Mouse (Mus musculus) spleen, adult 10 weeks (tissue): Measurements from ENCODE around the gene Stat2. TPM values are rescaled to one million over a fixed set of nuclear protein-coding genes. Genes with fewer than 3 reads are reported as not detected.

ENCODE experiments used
- polyA plus RNA-seq: library from polyadenylated mRNA; stranded (reverse); fragments of 350-450 nt; fragmentation: Illumina TruSeq; extraction: RNeasy Lipid Tissue Mini Kit (QIAGEN cat#74804); gene quantifications from one replicate; pipeline ENCODE4 v1.2.3, GENCODE M21; 2015; ENCODE audit warnings: low replicate concordance; ENCODE audit not compliant: insufficient read depth

Gene Stat2
- 74.1 TPM for polyA plus RNA-seq

DNA sequence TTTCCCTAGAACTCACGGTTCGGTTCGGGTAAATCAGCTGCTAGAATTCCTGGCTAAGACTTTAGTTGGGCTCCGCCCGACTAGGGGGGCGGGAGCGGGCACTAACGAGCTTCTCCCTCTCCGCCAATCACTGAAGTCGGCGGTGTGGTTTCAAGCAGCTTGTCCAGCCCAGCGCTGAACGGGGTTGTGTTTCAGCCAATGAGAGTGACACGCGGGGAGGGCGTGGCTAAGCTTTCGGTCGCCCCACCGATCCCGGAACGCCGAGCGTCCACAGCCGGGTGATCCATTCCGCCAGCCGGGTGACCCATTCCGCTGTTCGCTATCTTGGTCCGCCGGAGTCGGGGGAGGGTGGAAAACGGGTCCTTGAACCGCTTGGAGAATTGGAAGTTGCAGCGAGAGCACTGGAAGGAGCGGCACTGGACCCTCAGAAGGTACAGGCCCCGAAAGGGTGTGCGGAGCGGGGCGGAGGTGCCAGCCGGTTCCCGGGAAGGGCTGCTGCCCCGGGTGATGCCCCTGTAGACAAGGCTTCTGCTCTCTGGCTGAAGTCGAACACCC, at the start of gene Stat2:
Gene Stat2, plus strand, starts transcription at position 273 of the 555 bp plus-strand sequence.

DNA sequence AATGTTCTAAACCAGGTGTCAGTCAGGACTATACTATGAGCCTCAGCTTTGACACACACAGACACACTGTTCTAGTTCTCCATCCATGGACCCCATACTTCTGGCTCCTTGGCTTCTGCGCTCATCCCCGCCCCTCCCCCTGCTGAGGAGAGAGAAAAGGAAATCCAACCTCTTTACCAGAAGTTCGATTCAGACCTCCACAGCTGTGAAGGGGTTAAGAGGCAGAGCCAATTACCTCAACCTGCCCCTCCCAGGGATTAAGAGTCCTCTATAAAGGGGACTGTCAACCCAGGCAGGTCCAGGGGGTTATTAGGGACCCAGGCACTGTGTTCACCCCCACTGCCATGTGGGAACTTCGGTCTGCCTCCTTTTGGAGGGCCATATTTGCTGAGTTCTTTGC, 44.8 kb upstream of the Stat2 start, which contains the start of gene Mip:
Gene Mip, plus strand, starts transcription at position 301 of the 400 bp plus-strand sequence.

DNA sequence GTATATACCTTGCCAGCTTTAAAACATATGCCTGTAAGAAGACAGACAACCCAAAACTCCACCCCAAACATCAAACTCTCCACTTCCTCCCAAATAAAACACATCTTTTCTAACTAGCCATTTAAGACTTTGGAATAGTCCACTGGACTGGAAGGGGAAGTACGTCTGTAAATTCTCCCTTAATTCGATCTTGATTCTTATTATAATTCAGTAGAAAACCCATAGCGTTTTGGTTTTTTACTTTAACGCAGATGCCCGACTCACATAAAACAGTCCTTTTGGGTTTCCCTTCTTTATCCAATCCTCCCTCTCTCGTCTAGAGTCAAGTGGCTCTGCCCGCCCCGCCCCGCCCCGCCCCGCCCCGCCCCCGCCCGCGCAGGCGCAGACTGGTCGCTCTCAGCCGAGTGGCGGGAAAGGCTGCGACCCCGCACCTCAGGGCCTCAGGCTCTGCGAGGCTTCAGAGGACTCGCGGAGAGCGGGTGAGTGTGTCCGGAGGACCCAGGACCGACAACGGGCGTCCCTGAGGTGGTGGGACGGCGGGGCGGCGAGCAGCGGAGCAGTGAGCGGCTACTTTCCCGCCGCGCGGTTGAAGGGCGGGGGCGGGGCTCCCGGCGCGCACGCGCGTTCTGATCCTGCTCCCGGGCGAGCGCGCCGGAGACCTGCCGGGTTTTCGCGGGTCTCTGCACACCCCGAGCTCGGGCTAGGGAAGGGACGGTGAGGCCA, 38.5 kb upstream of the Stat2 start, which contains the start of gene Timeless:
Gene Timeless, plus strand, starts transcription at position 369 of the 723 bp plus-strand sequence.

DNA sequence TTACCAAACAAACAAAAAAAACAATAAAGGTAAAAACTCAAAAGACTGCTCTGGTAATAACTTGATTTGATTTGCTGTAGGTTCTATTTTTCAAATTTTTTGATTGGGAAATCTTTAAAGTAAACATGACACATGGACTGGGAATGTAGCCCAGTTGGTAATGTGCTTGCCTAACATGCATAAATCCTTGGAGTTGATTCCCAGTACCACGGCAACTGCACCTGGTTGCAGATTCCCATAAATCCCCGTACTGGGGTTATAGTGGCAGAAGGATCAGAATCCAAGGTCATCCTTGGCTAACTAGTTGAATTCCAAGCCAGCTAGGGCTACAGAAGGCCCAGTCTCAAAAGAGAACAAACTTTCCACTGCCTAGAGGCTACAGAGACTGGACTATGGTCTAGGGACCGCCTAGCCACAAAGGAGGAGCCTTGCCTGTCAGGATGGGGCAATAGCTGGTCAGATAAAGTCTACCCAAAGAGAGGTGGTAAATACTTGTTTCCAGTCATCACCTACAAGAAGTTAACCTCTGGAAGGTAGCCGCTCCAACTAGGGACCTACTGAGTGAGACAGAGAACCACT, 16.6 kb upstream of the Stat2 start, which contains the start of gene Apon:
Gene Apon, plus strand, starts transcription at position 420 of the 579 bp plus-strand sequence.

DNA sequence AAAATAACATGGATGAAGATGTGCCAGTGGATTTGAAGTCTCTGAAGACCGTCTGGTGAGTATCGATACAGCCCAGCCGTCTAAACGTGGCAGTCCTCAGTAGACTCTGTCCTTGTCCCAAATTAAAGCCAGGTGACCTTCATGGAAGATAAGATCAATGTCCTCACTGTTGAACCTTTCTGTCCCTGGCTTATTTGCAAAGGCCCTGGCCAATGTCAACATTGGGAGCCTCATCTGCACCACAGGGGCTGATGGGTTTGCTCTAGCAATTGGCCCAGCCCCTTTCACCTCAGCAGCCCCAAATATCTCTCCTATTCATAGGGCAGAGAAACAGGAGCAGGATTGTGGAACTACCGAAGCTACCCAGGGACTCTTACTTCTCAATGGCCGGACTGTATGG, 2.0 kb upstream of the Stat2 start, which contains the start of gene Apof:
Gene Apof, plus strand, starts transcription at position 301 of the 400 bp plus-strand sequence.

DNA sequence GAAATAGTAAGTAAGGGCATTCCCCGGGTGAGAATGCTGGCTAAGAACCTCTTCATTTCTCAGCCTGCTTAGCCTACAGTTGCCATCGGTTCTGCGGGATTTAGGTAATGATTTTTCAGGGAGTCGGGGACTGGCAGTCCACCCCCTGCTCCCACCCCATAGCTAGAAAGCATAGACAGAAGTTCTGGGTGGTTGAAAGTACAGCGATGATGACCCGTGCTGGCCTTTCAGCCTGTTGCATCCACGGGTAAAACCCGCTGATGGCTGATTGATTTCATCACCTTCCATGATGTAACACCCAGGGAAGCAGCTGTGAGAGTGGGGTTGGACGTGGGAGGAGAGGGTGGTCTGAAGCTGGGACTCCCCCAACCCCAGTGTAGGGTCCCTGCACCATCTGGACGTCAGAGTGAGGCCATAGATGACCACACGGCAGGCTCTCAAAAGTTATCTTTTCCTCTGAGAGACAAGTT, 28.4 kb downstream of the Stat2 start, which contains the start of gene Il23a:
Gene Il23a, minus strand, starts transcription at position 51 of the 470 bp plus-strand sequence.

DNA sequence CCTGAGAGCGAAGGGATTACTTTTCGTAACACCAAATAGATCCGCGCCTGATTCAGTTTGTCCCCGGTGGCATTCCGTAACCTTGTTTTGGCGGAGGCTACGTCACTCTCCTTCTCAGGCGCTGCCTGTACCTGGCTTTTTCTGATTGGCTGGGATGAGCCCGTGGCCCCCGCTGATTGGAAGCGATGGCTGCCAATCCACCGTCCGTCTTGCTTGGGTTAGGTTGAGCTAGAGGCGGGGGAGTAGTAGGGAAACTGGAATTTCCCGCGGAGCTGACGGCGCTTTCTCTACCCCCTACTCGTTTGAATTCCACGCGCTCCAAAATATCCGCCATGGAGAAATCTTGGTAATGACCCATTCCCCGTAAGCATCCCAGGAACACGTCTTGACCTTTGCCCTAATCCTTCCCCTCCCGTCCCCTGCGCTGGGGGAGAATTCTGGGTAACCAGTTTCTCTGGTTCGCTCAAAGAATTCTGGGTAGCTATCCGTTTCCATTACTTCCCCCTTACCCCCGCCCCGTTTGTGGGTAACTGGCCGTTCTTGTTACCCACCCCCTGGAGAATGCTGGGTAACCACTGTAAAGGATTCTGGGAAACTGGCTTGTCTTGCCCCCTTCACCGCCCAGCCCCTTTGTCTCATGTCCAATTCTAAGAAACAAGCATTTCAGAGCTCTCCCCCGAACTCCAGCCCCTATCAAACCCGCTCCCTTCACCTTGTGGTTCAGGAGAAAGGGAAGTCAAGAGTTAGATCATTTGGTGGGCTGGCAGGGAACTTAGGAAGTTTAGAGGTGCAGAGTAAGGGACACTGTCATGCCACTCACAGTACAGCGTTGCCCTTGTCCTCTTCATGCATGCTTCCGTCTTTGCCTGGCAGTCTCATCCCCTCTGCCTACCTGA, 33.0 kb downstream of the Stat2 start, which contains the start of gene Pan2:
Gene Pan2, plus strand, starts transcription at position 210 of the 896 bp plus-strand sequence.

DNA sequence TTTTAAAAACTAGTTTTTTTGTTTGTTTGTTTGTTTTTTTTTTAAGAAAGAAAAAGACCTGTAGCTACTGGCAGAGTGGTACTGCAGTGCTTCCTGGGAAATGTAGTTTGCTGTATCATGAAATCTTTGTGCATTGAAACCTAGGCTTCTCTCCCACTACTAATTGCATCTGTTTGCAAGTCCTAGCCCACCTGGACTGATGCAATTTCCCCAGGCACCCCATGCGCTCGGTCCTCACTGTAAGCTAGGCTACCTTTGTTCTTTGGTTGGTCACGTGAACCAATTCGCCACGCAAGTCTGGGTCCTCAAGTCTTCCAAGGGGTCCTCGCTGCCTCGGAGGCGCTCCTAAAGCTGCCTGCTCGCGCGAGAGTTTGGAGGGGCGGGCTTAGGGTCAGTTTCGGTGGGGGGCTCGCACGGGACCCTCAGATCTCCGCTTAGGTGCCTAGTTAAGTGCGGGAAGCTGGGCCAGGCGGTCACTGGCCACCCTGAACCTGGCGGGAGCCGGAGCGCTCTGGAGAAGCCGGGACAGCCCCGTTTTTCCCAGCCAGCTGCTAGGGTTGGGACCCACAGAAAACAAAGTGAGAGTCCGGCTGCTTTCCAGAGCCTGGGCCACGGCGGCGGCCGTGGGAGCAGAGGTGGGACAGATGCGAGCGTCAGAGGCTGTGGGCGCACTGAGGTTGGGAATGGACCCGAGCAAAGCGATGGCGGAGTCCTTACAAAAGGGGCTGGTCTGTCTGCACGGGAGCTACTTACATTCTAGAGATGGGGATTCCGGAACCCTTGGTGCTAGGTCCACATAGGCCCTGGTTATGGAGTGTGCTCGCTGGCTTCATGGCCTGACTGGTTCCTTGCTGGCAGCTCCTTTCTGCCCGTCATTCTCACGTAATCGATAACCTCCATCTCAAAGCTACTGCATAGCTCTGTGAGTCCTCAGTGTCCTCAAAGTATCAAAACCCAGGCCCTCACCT, 52.1 kb downstream of the Stat2 start, which contains the start of gene Cnpy2:
Gene Cnpy2, plus strand, starts transcription at position 319 of the 968 bp plus-strand sequence.

DNA sequence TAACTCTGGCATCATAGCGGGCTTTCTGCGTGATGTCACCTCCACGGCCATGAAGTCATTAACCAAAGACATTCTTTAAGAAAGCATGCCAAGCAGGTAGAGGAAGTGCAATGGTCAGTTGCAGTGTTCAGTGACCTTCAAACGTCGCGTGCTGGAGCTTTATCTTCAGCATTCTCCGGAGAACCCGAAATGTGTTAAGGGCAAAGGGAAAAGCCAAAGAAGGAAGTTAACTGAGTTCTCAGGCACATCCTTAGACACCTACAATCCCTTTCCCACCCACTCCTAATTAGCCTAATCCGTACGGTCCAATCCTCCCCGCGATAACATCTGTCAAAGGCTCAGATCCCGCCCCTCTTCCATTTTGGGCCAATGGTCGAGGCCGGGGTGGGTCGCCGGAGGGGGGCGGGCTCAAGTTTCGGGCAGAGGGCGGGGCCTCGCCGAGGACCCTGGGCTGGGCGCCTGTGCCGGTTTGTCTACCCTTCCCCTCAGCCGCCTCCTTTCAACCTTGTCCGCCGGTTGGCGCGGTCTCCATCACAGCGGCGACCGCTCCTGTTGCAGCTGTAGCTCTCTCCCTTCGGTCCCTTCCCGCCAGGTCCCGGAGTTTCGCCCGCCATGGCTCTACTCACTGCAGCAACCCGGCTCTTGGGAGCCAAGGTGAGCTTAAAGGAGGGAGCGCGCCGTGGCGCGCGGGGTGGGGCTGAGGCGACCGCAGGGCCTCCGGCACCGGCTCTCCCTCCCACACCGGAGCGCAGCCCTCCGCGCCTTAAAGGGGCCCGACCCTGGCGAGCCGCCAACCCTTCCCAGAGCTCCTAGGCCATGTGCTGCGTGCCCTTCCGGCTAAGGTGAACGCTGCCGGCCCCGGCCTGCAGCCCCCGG, 67.2 kb downstream of the Stat2 start, which contains the start of gene Cs:
Gene Cs, plus strand, starts transcription at position 429 of the 876 bp plus-strand sequence.

Other genes starting within 250 kb of the Stat2 start
- gene Naca, start 235.0 kb upstream of the Stat2 start, polyA plus RNA-seq, result 1,288 TPM
- 192 TPM for gene Ptges3, start 211.6 kb upstream of the Stat2 start, polyA plus RNA-seq
- gene Atp5b, start 187.3 kb upstream of the Stat2 start, polyA plus RNA-seq, result 584 TPM
- gene Baz2a, start 179.0 kb upstream of the Stat2 start, polyA plus RNA-seq, result 77.3 TPM
- 28.3 TPM for gene Rbms2, start 90.3 kb upstream of the Stat2 start, polyA plus RNA-seq
- 1.1 TPM for gene Gls2, start 76.1 kb upstream of the Stat2 start, polyA plus RNA-seq
- 13.4 TPM for gene Spryd4, start 58.8 kb upstream of the Stat2 start, polyA plus RNA-seq
- gene Mip, start 44.7 kb upstream of the Stat2 start, polyA plus RNA-seq, result not detected
- 14.1 TPM for gene Timeless, start 38.5 kb upstream of the Stat2 start, polyA plus RNA-seq
- gene Apon, start 16.5 kb upstream of the Stat2 start, polyA plus RNA-seq, result 0.28 TPM
- gene Apof, start 1.9 kb upstream of the Stat2 start, polyA plus RNA-seq, result 1.3 TPM
- not detected for gene Il23a, start 28.2 kb downstream of the Stat2 start, polyA plus RNA-seq
- gene Pan2, start 32.8 kb downstream of the Stat2 start, polyA plus RNA-seq, result 44.8 TPM
- 58.8 TPM for gene Cnpy2, start 51.9 kb downstream of the Stat2 start, polyA plus RNA-seq
- gene Cs, start 67.2 kb downstream of the Stat2 start, polyA plus RNA-seq, result 121 TPM
- 42.0 TPM for gene Coq10a, start 98.4 kb downstream of the Stat2 start, polyA plus RNA-seq
- gene Ankrd52, start 106.6 kb downstream of the Stat2 start, polyA plus RNA-seq, result 35.0 TPM
- not detected for gene Slc39a5, start 130.7 kb downstream of the Stat2 start, polyA plus RNA-seq
- 48.3 TPM for gene Nabp2, start 140.9 kb downstream of the Stat2 start, polyA plus RNA-seq
- gene Rnf41, start 141.1 kb downstream of the Stat2 start, polyA plus RNA-seq, result 25.2 TPM
- 93.2 TPM for gene Smarcc2, start 188.7 kb downstream of the Stat2 start, polyA plus RNA-seq
- 874 TPM for gene Myl6, start 223.6 kb downstream of the Stat2 start, polyA plus RNA-seq
- gene Myl6b, start 228.1 kb downstream of the Stat2 start, polyA plus RNA-seq, result 0.25 TPM